Mouse (Mus musculus) kidney, embryonic 16.5 days (tissue): ENCODE measurements at regions not wholly inside any gene's neighbourhood (a gene's known extent, or its start where the extent isn't known, plus 50 kb on each side); places are given as distances from the start of the nearest gene placed in this dataset.

Source experiments
- ATAC-seq: fragments of 200-750 bp; cut with Nextera tagmentation; 2 replicates; pipeline ENCODE4 v1.8.0; 2017; ENCODE audit warnings: moderate TSS enrichment; ENCODE audit not compliant: low FRiP score, low TSS enrichment
- H3K27ac ChIP-seq: fragments of 300-500 bp; sonication (generic); 2 replicates; pipeline ENCODE4 v1.5.1; 2014; ENCODE audit warnings: low read length
- H3K27me3 ChIP-seq: fragments of 300-500 bp; sonication (generic); 2 replicates; pipeline ENCODE4 v1.6.1; 2014; ENCODE audit warnings: low read length, control low read depth, mixed read lengths; ENCODE audit not compliant: insufficient read depth
- H3K36me3 ChIP-seq: fragments of 300-500 bp; sonication (generic); 2 replicates; pipeline ENCODE4 v1.6.1; 2014; ENCODE audit warnings: low read length, control low read depth, mixed read lengths; ENCODE audit not compliant: insufficient read depth
- H3K4me1 ChIP-seq: fragments of 300-500 bp; sonication (generic); 2 replicates; pipeline ENCODE4 v1.6.1; 2014; ENCODE audit warnings: low read length, control low read depth, mixed read lengths; ENCODE audit not compliant: insufficient read depth
- H3K4me2 ChIP-seq: fragments of 300-500 bp; sonication (generic); replicated peaks from 2 replicates; pipeline ENCODE4 v1.6.1; 2014; ENCODE audit warnings: low read depth, low read length
- H3K4me3 ChIP-seq: fragments of 300-500 bp; sonication (generic); 2 replicates; pipeline ENCODE4 v1.5.1; 2014; ENCODE audit warnings: mild to moderate bottlenecking, low read length
- H3K9ac ChIP-seq: fragments of 300-500 bp; sonication (generic); replicated peaks from 2 replicates; pipeline ENCODE4 v1.6.1; 2014; ENCODE audit warnings: low read length
- H3K9me3 ChIP-seq: fragments of 300-500 bp; sonication (generic); 2 replicates; pipeline ENCODE4 v1.6.1; 2016; ENCODE audit warnings: low read length, control low read depth
- WGBS: fragments of 180-500 bp; shearing (Covaris S2); extraction: QIAGEN DNeasy Blood & Tissue Kit; methylation state at CpG from one replicate; pipeline ENCODE4 v1.1.7; 2014; 5-methylcytosine and 5-hydroxymethylcytosine counted together

- peaks cover 2% of the 10 kb centered on the region for H3K4me1 ChIP-seq
- no peak for ATAC-seq
- H3K27ac ChIP-seq: no peak overlapping the region
- H3K9ac ChIP-seq: no peak overlapping the region
- 85% methylated on average over 3 of the region's 3 CpGs for WGBS
- no peak overlapping the region for H3K4me3 ChIP-seq
- no peaks in the 10 kb centered on the region for H3K27me3 ChIP-seq
- H3K4me2 ChIP-seq: no peak overlapping the region
- no peaks in the 10 kb centered on the region for H3K9me3 ChIP-seq
- no peaks in the 10 kb centered on the region for H3K36me3 ChIP-seq
Observed at GRCm38 (mm10) chr13:60237091-60237490, 59.9 kb upstream of the Gas1 start.

GRCm38 (mm10) chr13:60242447-60243109, 65.4 kb upstream of the Gas1 start:
- WGBS: 33% methylated on average over 8 of the region's 8 CpGs
- no peak overlapping the region for H3K4me2 ChIP-seq
- H3K9me3 ChIP-seq: no peaks in the 10 kb centered on the region
- H3K4me1 ChIP-seq: peaks cover 15% of the 10 kb centered on the region
- no peak overlapping the region for H3K9ac ChIP-seq
- H3K36me3 ChIP-seq: no peaks in the 10 kb centered on the region
- peak; percentile 75 for ATAC-seq
- peak overlapping the region; percentile 73 for H3K27ac ChIP-seq
- no peak overlapping the region for H3K4me3 ChIP-seq
- H3K27me3 ChIP-seq: no peaks in the 10 kb centered on the region

- no peaks in the 10 kb centered on the region for H3K36me3 ChIP-seq
- no peak for ATAC-seq
- peaks cover 15% of the 10 kb centered on the region for H3K4me1 ChIP-seq
- H3K9ac ChIP-seq: no peak overlapping the region
- no peaks in the 10 kb centered on the region for H3K9me3 ChIP-seq
- H3K4me3 ChIP-seq: no peak overlapping the region
- WGBS: 25% methylated on average over 4 of the region's 4 CpGs
- no peaks in the 10 kb centered on the region for H3K27me3 ChIP-seq
- no peak overlapping the region for H3K4me2 ChIP-seq
- peak overlapping the region; percentile 73 for H3K27ac ChIP-seq
Observed at GRCm38 (mm10) chr13:60243110-60243481, 65.9 kb upstream of the Gas1 start.

DNA sequence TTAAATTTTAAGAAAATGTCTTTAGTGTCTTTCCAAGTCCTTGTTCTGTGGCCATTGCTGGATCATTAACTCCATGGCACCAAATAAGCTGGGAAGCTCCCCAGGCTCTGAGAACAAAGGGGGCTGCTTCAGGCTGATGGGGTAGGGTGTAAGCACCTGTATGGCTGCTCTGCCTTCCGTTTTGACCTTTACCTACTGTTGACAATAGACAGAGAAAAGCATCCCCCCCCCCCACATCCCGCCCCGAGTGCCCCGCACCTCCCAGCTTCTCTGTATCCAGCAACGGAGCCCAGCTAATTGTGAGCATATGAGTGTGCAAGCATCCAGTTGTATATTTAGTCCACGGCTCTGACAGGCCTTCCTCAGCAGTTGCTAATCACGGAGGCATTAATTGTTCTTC, 78.0 kb upstream of the Gas1 start:
- Histone ChIP-seq H3K4me1 (peaks cover 26% of the 10 kb centered on the region), H3K4me3 (no peak overlapping the region), H3K4me2 (peak overlapping the region; percentile 4; the same call in 1 of the 2 replicates), H3K9ac (no peak overlapping the region; the same call in 1 of the 2 replicates), H3K36me3 (no peaks in the 10 kb centered on the region), H3K9me3 (no peaks in the 10 kb centered on the region), H3K27me3 (no peaks in the 10 kb centered on the region), H3K27ac (peak overlapping the region; percentile 81)
- ATAC-seq: 0 out of 2 replicates have a peak, but pooled peaks have one; percentile 21
- WGBS: 18% methylated on average over 7 of the region's 7 CpGs

GRCm38 (mm10) chr13:60255715-60256114, 78.5 kb upstream of the Gas1 start:
- Histone ChIP-seq H3K36me3 (no peaks in the 10 kb centered on the region), H3K9me3 (no peaks in the 10 kb centered on the region), H3K9ac (no peak overlapping the region), H3K4me1 (peaks cover 26% of the 10 kb centered on the region), H3K27me3 (no peaks in the 10 kb centered on the region), H3K4me3 (no peak overlapping the region), H3K4me2 (no peak overlapping the region; the same call in 1 of the 2 replicates), H3K27ac (peak overlapping the region; percentile 81)
- peak; percentile 81 for ATAC-seq
- WGBS: 11% methylated on average over 7 of the region's 7 CpGs

DNA sequence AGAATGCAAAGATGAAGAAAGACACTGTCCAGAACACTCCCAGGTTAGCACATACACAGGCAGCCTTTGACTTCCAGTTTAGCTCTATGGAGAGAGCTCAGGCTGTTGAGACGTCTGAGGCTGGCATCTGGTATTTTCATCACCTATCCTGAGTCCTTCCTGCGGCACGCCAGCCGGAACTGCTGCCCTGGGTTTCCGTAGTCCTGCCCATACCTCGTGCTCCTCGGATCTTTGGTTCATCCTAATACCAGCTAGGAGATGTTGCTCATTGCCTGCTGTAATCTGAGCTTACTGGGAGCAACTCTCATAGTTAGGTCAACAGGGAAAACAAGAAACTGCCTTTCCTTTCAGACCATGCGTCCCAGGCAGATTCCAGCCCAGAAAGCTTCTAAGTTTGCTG, 79.8 kb upstream of the Gas1 start:
- ATAC-seq: no peak
- peak overlapping the region; percentile 81 for H3K27ac ChIP-seq

DNA sequence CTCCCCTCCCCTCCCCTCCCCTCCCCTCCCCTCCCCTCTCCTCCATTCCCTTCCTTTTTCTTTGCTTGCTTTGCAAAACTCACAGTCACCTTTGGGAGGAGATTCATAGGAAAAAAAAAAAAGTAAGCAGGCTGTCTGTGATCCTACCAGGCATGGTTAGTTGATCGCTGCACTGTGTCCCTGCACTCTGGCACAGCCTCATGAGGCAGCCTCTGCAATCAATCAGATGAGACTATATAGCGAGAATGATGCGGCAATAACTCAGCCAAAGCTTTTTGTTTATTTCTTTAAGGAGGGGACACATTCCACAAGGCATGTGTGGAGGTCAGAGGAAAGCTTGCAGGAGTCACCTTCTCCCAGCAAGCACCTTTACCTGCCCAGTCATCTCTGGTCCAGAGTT, 80.7 kb upstream of the Gas1 start:
- no peak overlapping the region for H3K4me3 ChIP-seq
- no peak overlapping the region for H3K9ac ChIP-seq
- H3K4me1 ChIP-seq: peaks cover 35% of the 10 kb centered on the region
- no peak for ATAC-seq
- H3K36me3 ChIP-seq: no peaks in the 10 kb centered on the region
- H3K4me2 ChIP-seq: no peak overlapping the region
- 0 out of 2 replicates have a peak overlapping the region, but pooled peaks have one; percentile 32 for H3K27ac ChIP-seq
- no peaks in the 10 kb centered on the region for H3K27me3 ChIP-seq
- no peaks in the 10 kb centered on the region for H3K9me3 ChIP-seq
- WGBS: 19% methylated on average over 3 of the region's 3 CpGs

More for the DNA sequence above, 79.8 kb upstream of the Gas1 start:
- Histone ChIP-seq H3K9me3 (no peaks in the 10 kb centered on the region), H3K36me3 (no peaks in the 10 kb centered on the region), H3K27me3 (no peaks in the 10 kb centered on the region), H3K4me3 (no peak overlapping the region), H3K9ac (no peak overlapping the region; the same call in 1 of the 2 replicates), H3K4me2 (no peak overlapping the region), H3K4me1 (peaks cover 27% of the 10 kb centered on the region)
- WGBS: 19% methylated on average over 8 of the region's 8 CpGs

- no peaks in the 10 kb centered on the region for H3K36me3 ChIP-seq
- H3K9me3 ChIP-seq: no peaks in the 10 kb centered on the region
- H3K4me1 ChIP-seq: peaks cover 29% of the 10 kb centered on the region
- no peaks in the 10 kb centered on the region for H3K27me3 ChIP-seq
- WGBS: 30% methylated on average over 11 of the region's 11 CpGs
- peak overlapping the region; percentile 61 for H3K27ac ChIP-seq
- 0 out of 2 replicates have a peak, but pooled peaks have one; percentile 47 for ATAC-seq
- H3K4me3 ChIP-seq: no peak overlapping the region
- no peak overlapping the region for H3K4me2 ChIP-seq
- no peak overlapping the region for H3K9ac ChIP-seq
Observed at GRCm38 (mm10) chr13:60262449-60263028, 85.4 kb upstream of the Gas1 start.

- no peak for ATAC-seq
- WGBS: 92% methylated on average over 4 of the region's 4 CpGs
Observed at GRCm38 (mm10) chr13:60264504-60264903, 87.3 kb upstream of the Gas1 start.

DNA sequence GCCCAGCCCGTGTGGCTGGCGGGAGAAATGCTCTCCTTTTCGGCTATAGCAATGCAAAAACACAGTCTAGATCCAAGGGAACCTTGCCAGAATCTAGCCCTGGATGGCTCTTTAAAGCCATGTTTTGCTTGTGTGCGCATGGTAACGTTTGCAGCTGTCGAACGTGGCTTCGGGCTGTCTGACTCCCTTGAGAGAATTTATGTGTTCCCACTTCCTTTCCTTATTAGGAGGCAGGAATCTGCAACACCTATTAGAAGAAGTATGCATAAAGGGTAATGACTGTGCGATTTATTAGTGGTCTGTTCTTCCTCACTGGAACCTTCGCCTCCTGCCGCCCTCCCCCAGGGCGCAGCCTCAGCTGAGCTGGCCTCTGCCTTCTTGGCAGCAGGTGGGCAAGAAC, 90.4 kb upstream of the Gas1 start:
- peak; percentile 60 for ATAC-seq
- Histone ChIP-seq H3K27ac (peak overlapping the region; percentile 78), H3K4me1 (peaks cover 44% of the 10 kb centered on the region), H3K9me3 (no peaks in the 10 kb centered on the region), H3K9ac (peak overlapping the region; percentile 9; the same call in 1 of the 2 replicates), H3K36me3 (no peaks in the 10 kb centered on the region), H3K4me3 (0 out of 2 replicates have a peak overlapping the region, but pooled peaks have one; percentile 15), H3K27me3 (no peaks in the 10 kb centered on the region), H3K4me2 (peak overlapping the region; percentile 33)
- 10% methylated on average over 12 of the region's 12 CpGs for WGBS

More at GRCm38 (mm10) chr13:60264504-60264903, 87.3 kb upstream of the Gas1 start:
- Histone ChIP-seq H3K4me3 (no peak overlapping the region), H3K36me3 (no peaks in the 10 kb centered on the region), H3K4me2 (no peak overlapping the region), H3K9me3 (no peaks in the 10 kb centered on the region), H3K9ac (no peak overlapping the region), H3K27ac (no peak overlapping the region), H3K4me1 (peaks cover 40% of the 10 kb centered on the region), H3K27me3 (no peaks in the 10 kb centered on the region)
